Mouse (Mus musculus): ENCODE measurements around the gene Gm3417.
"Not testable (repeated sequence)": the region's sequence is repeated elsewhere in the genome, so short reads cannot be mapped to it uniquely, and the experiment has no call there.

Gm3417 gene

DNA sequence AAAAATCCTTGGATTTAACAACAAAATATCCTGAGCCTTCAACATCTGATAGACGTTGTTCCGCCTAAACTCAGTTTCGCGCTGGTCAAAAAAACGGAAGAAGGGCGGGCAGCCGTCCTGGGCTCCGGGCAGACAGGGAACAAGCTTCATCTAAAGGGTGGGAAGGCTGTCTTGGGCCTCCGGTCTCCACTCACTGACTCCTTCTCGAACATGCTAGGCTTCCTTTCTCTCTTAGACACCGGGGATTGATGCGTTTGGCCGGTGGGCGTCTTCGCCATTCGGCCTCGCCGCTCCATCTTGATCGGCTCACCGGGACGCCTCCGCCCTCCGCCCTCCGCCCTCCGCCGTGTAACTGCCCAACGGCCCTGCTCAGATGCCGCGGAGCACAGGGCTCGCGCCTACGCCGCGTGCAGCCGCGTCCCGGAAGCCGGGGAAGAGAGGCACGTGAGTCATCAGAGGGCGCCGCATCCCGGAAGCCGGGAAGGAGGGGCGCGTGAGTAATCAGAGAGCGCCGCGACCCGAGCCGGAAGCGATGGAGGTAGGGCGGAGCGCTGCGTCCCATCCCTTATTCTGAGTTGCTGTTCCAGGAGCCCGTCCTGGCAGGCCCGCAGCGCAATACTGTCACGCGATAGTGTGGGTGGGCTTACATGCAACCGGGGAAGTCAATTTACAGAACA is at the start of gene Gm3417, which contains the start of gene 9030025P20Rik:
Gene Gm3417 (minus strand): TSS at position 429 of the 677 bp plus-strand sequence.
Gene 9030025P20Rik (plus strand): TSS at position 107 of the 677 bp plus-strand sequence.
- DNase-seq (ENCODE audit: low spot score) = not testable (repeated sequence)

DNA sequence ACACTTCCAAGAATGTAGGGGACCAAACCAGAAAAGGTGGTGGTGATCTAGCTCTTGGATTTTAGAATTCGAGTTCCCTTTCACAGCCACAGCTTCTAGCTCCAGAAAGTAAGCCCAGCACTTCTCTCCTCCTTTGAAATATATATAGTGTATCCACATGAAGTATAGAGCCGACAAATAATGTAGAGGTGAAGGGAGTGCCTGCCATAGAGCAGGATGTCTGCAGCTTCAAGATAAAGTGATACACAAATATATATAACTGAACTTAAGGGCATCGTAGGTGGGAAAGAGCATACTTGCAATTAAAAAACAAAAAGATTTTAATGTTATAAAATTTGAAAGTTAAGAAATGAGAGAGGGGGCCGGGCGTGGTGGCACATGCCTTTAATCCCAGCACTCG is 46.9 kb upstream of the Gm3417 start:
- not testable (repeated sequence) for DNase-seq (ENCODE audit: low spot score)

DNA sequence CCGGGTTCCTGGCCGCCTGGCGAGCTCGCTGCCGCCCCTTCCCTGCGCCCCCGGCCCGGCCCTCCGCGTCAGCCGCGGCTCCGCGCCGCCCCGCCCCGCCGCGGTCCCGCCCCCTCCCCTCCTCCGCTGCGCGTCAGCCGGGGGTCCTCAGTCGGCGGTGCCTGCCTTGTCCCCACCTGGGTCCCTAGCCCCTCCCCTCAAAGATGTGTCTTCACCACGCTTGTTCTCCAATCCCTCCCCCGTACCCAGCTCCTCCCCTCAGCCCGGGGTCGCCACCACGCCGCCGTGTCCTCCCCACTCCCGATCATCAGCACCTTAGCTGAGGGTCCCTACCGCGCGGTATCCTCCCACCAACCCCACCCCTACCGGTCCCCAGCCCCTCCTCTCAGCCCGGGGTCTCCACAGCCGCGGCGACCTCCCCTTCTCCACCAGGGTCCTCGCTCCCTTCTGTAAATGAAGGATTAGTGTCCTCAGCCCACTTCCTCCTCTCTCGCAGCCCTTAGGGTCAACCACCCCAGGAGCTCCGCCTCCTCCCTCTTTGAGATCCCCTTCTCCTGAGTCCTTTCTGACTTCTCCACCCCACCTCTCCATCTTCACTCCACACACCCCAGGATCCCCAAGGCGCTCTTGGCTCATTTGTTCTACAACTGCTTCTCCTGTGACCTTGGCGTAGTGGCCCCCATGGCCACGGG is 46.1 kb upstream of the Gm3417 start:
- not testable (repeated sequence) for DNase-seq (ENCODE audit: low spot score)

DNA sequence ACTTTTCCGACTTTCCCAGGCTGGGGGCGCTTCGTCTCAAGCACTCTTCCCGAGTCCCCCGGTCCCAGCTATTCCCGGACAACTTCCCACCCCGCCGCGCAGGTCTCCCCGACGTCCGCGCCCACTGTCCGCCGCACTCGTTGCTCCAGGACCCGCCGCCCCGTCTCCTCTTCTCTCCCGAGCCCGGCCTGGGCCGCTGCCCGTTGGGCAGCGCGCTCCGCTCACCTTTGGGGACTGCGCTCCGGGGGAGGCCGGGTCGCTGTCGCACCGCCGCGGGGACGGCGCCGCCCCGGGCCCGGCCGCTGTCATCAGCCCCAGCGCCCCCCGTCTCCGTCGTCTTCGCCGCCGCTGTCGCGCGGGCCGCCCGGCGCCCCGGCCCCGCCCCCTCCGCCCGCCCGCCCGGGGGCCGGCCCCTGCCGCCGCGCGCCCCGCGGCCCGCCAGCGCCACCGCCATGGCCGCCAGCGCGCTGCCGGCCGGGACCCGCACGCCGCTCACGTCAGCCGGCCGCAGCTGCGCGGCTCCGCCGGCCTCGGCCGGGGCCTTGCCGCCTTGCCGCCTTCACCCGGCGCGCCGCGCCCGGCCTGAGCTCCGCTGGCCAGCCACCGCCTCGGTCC is 45.4 kb upstream of the Gm3417 start:
- DNase-seq (ENCODE audit: low spot score) = not testable (repeated sequence)

DNA sequence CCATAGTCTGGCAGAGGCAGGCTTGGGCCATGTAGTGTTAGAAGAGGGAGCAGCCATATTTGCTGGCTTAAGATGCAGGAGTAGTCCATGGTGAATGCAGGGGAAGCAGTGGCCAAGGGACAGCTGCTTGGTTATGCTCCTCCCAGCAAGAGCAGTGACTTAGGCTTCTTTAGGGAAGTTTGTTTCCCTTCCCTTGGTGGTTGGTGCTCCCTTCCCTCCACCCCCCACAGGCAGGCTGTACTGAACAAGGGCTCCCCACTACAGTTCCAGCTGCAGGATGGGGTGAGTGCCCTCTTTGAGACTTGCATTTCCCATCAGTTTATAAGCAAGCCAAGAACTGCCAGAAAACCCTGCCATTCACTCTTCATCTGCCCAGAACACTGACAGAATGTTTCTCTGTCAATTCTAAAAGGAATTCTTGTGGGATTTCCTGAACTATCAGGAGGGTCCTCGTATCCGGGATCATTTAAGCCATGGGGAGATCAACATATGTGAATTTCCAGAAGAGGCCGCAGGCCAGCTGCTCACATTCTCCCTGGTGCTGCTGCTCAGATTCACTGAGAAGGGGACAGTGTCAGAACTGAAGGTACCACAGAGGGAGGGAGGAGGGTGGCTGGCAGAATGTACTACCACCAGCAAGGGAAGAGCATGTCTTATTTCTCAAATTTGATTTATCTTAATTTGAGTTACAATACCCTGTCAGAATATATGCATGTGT is 43.1 kb upstream of the Gm3417 start:
- not testable (repeated sequence) for DNase-seq (ENCODE audit: low spot score)

DNA sequence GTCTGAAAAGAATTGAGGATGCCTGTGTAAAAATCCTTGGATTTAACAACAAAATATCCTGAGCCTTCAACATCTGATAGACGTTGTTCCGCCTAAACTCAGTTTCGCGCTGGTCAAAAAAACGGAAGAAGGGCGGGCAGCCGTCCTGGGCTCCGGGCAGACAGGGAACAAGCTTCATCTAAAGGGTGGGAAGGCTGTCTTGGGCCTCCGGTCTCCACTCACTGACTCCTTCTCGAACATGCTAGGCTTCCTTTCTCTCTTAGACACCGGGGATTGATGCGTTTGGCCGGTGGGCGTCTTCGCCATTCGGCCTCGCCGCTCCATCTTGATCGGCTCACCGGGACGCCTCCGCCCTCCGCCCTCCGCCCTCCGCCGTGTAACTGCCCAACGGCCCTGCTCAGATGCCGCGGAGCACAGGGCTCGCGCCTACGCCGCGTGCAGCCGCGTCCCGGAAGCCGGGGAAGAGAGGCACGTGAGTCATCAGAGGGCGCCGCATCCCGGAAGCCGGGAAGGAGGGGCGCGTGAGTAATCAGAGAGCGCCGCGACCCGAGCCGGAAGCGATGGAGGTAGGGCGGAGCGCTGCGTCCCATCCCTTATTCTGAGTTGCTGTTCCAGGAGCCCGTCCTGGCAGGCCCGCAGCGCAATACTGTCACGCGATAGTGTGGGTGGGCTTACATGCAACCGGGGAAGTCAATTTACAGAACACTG is 31.3 kb upstream of the Gm3417 start, which contains the start of gene Gm3435:
Gene Gm3435 (plus strand): TSS at position 471 of the 708 bp plus-strand sequence.
- DNase-seq (ENCODE audit: low spot score) = not testable (repeated sequence)

DNA sequence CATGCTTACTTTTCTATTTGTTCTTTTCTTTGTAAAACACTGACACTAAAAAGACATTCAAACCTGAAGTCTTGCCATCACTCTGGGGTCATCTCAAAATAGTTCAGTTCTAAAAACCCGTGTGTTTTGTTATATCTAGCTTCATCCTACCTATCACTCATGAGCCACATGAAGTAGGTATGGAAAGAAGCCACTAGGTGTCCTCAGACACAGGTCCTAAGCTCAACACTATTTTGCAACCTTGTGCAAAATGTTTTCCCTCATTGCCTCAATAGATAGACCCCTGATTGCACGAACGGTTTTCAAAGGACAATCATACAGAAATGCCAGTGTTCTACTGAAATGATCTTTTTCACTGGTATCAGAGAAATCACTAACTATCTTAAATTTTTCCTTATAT is 30.5 kb upstream of the Gm3417 start:
- not testable (repeated sequence) for DNase-seq (ENCODE audit: low spot score)

DNA sequence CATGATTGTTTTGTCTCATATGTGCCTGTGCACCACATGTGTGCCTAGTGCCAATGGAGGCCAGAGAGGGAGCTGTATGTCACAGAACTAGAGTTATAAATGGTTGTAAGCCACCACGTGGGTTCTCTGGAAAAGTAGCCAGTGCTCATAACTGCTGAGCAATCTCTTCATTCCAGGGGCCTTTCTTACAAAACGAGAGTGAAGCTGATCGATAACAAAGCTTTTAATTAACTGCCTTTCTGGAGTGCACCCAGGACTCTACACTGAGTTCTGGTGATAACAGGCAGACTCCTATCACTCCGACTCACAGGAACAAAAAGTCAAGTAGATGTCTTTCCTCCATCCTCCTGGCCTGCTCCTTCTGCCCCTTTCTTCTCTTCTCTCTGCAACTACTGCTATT is 21.5 kb upstream of the Gm3417 start:
- DNase-seq (ENCODE audit: low spot score) = not testable (repeated sequence)

DNA sequence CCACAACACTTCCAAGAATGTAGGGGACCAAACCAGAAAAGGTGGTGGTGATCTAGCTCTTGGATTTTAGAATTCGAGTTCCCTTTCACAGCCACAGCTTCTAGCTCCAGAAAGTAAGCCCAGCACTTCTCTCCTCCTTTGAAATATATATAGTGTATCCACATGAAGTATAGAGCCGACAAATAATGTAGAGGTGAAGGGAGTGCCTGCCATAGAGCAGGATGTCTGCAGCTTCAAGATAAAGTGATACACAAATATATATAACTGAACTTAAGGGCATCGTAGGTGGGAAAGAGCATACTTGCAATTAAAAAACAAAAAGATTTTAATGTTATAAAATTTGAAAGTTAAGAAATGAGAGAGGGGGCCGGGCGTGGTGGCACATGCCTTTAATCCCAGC is 15.6 kb upstream of the Gm3417 start:
- not testable (repeated sequence) for DNase-seq (ENCODE audit: low spot score)

DNA sequence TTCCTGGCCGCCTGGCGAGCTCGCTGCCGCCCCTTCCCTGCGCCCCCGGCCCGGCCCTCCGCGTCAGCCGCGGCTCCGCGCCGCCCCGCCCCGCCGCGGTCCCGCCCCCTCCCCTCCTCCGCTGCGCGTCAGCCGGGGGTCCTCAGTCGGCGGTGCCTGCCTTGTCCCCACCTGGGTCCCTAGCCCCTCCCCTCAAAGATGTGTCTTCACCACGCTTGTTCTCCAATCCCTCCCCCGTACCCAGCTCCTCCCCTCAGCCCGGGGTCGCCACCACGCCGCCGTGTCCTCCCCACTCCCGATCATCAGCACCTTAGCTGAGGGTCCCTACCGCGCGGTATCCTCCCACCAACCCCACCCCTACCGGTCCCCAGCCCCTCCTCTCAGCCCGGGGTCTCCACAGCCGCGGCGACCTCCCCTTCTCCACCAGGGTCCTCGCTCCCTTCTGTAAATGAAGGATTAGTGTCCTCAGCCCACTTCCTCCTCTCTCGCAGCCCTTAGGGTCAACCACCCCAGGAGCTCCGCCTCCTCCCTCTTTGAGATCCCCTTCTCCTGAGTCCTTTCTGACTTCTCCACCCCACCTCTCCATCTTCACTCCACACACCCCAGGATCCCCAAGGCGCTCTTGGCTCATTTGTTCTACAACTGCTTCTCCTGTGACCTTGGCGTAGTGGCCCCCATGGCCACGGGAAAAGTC is 14.7 kb upstream of the Gm3417 start:
- DNase-seq (ENCODE audit: low spot score) = not testable (repeated sequence)

DNA sequence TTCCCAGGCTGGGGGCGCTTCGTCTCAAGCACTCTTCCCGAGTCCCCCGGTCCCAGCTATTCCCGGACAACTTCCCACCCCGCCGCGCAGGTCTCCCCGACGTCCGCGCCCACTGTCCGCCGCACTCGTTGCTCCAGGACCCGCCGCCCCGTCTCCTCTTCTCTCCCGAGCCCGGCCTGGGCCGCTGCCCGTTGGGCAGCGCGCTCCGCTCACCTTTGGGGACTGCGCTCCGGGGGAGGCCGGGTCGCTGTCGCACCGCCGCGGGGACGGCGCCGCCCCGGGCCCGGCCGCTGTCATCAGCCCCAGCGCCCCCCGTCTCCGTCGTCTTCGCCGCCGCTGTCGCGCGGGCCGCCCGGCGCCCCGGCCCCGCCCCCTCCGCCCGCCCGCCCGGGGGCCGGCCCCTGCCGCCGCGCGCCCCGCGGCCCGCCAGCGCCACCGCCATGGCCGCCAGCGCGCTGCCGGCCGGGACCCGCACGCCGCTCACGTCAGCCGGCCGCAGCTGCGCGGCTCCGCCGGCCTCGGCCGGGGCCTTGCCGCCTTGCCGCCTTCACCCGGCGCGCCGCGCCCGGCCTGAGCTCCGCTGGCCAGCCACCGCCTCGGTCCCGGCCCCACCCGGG is 14.0 kb upstream of the Gm3417 start:
- not testable (repeated sequence) for DNase-seq (ENCODE audit: low spot score)

DNA sequence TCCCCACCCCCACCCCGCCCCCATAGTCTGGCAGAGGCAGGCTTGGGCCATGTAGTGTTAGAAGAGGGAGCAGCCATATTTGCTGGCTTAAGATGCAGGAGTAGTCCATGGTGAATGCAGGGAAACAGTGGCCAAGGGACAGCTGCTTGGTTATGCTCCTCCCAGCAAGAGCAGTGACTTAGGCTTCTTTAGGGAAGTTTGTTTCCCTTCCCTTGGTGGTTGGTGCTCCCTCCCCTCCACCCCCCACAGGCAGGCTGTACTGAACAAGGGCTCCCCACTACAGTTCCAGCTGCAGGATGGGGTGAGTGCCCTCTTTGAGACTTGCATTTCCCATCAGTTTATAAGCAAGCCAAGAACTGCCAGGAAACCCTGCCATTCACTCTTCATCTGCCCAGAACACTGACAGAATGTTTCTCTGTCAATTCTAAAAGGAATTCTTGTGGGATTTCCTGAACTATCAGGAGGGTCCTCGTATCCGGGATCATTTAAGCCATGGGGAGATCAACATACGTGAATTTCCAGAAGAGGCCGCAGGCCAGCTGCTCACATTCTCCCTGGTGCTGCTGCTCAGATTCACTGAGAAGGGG is 11.6 kb upstream of the Gm3417 start:
- DNase-seq (ENCODE audit: low spot score) = not testable (repeated sequence)

DNA sequence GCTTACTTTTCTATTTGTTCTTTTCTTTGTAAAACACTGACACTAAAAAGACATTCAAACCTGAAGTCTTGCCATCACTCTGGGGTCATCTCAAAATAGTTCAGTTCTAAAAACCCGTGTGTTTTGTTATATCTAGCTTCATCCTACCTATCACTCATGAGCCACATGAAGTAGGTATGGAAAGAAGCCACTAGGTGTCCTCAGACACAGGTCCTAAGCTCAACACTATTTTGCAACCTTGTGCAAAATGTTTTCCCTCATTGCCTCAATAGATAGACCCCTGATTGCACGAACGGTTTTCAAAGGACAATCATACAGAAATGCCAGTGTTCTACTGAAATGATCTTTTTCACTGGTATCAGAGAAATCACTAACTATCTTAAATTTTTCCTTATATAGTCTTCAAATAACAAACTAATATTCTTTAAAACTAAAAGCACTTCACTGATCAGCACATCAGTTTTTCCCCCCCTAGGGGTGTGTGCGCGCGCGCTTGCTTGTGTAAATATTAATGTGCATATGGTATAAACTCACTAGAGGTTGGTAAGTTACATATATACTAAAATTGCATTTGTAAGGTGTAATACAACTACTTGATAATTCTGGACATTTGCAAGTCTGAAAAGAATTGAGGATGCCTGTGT is 750 bp downstream of the Gm3417 start:
- not testable (repeated sequence) for DNase-seq (ENCODE audit: low spot score)

DNA sequence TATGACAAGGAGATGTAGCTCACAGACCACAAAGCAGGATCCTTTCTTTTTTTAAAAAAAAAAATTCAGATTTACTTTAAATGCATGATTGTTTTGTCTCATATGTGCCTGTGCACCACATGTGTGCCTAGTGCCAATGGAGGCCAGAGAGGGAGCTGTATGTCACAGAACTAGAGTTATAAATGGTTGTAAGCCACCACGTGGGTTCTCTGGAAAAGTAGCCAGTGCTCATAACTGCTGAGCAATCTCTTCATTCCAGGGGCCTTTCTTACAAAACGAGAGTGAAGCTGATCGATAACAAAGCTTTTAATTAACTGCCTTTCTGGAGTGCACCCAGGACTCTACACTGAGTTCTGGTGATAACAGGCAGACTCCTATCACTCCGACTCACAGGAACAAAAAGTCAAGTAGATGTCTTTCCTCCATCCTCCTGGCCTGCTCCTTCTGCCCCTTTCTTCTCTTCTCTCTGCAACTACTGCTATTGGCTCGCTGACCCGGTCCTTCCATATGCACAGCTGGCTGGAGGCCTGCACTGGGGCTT is 10.1 kb downstream of the Gm3417 start:
- not testable (repeated sequence) for DNase-seq (ENCODE audit: low spot score)

DNA sequence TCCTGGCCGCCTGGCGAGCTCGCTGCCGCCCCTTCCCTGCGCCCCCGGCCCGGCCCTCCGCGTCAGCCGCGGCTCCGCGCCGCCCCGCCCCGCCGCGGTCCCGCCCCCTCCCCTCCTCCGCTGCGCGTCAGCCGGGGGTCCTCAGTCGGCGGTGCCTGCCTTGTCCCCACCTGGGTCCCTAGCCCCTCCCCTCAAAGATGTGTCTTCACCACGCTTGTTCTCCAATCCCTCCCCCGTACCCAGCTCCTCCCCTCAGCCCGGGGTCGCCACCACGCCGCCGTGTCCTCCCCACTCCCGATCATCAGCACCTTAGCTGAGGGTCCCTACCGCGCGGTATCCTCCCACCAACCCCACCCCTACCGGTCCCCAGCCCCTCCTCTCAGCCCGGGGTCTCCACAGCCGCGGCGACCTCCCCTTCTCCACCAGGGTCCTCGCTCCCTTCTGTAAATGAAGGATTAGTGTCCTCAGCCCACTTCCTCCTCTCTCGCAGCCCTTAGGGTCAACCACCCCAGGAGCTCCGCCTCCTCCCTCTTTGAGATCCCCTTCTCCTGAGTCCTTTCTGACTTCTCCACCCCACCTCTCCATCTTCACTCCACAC is 16.9 kb downstream of the Gm3417 start:
- DNase-seq (ENCODE audit: low spot score) = not testable (repeated sequence)

DNA sequence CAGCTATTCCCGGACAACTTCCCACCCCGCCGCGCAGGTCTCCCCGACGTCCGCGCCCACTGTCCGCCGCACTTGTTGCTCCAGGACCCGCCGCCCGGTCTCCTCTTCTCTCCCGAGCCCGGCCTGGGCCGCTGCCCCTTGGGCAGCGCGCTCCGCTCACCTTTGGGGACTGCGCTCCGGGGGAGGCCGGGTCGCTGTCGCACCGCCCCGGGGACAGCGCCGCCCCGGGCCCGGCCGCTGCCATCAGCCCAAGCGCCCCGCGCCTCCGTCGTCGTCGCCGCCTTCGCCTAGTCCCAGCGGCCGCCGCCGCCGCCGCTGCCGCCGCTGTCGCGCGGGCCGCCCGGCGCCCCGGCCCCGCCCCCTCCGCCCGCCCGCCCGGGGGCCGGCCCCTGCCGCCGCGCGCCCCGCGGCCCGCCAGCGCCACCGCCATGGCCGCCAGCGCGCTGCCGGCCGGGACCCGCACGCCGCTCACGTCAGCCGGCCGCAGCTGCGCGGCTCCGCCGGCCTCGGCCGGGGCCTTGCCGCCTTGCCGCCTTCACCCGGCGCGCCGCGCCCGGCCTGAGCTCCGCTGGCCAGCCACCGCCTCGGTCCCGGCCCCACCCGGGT is 17.5 kb downstream of the Gm3417 start, which contains the start of gene Phf10:
Gene Phf10 (minus strand): TSS at position 323 of the 606 bp plus-strand sequence.
- DNase-seq (ENCODE audit: low spot score) = peak; percentile 38

DNA sequence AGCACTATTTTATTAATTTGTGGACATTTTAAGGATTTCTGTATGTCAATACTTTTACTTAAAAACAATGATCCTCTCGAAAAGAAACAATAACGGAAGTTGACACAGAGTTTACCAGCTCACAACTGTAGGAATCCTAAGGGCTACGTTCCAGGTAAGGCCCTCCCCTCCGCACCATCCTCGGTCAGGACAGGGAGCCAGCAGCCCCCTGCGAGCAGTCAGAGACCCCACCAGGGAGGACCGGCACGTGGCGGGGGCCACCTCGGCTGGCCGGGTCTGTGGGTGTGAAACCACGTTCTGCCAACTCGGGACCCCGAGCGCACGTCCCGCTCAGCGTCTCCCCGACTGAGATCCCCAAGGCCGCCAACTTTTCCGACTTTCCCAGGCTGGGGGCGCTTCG is 18.1 kb downstream of the Gm3417 start:
- no peak for DNase-seq (ENCODE audit: low spot score)

DNA sequence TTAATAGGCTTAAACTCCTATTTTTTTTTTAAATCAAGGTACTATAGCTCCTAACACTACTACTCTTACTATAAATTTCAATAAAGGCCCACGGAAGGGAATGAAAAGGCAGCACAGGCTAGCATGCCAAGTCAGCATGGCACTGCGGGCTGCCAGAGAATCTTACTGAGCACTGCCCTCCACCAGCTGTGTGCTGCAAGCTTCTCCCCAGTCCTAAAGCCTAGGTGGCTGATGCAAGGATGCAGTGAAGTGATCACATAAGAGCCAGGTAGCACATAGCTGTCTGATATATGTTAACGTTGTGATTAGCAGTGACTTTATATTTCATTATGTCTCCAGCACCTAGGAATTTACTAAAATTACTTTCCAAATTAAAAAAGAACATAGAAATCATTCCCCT is 18.6 kb downstream of the Gm3417 start:
- DNase-seq (ENCODE audit: low spot score) = peak; percentile 60

All from MN1 (cell line).